Mouse (Mus musculus) embryonic facial prominence, embryonic 14.5 days (tissue): ENCODE measurements around the gene Rusc2. TPM values are rescaled to one million over a fixed set of nuclear protein-coding genes. Genes with fewer than 3 reads are reported as not detected.

Experiments used
- ATAC-seq: fragments of 200-750 bp; cut with Nextera tagmentation; 2 replicates; pipeline ENCODE4 v1.8.0; 2017; ENCODE audit warnings: low read depth, moderate number of reproducible peaks, moderate TSS enrichment
- DNase-seq: peaks from one replicate; pipeline ENCODE4 v3.0.0-alpha.2; 2015; ENCODE audit warnings: low spot score
- H3K27ac ChIP-seq: fragments of 300-500 bp; sonication (generic); replicated peaks from 2 replicates; pipeline ENCODE4 v1.5.1; 2014; ENCODE audit warnings: low read depth, mild to moderate bottlenecking, low read length, moderate library complexity
- H3K27me3 ChIP-seq: fragments of 300-500 bp; sonication (generic); replicated peaks from 2 replicates; pipeline ENCODE4 v1.6.1; 2014; ENCODE audit warnings: low read length; ENCODE audit not compliant: control insufficient read depth, insufficient read depth
- H3K36me3 ChIP-seq: fragments of 300-500 bp; sonication (generic); 2 replicates; pipeline ENCODE4 v1.6.1; 2014; ENCODE audit warnings: low read length, mixed read lengths; ENCODE audit not compliant: control insufficient read depth, insufficient read depth
- H3K4me1 ChIP-seq: fragments of 300-500 bp; sonication (generic); 2 replicates; pipeline ENCODE4 v1.6.1; 2014; ENCODE audit warnings: antibody characterized with exemption, low read length; ENCODE audit not compliant: control insufficient read depth, insufficient read depth
- H3K4me2 ChIP-seq: fragments of 300-500 bp; sonication (generic); 2 replicates; pipeline ENCODE4 v1.6.1; 2014; ENCODE audit warnings: low read depth, mild to moderate bottlenecking, low read length, moderate library complexity, mixed read lengths
- H3K4me3 ChIP-seq: fragments of 300-500 bp; sonication (generic); 2 replicates; pipeline ENCODE4 v1.5.1; 2014; ENCODE audit warnings: low read depth, mild to moderate bottlenecking, low read length
- H3K9ac ChIP-seq: fragments of 300-500 bp; sonication (generic); 2 replicates; pipeline ENCODE4 v1.6.1; 2014; ENCODE audit warnings: low read depth, mild to moderate bottlenecking, low read length, moderate library complexity, mixed read lengths
- H3K9me3 ChIP-seq: fragments of 300-500 bp; sonication (generic); 2 replicates; pipeline ENCODE4 v1.6.1; 2016; ENCODE audit warnings: low read length; ENCODE audit not compliant: control insufficient read depth
- WGBS: fragments of 180-500 bp; shearing (Covaris S2); extraction: QIAGEN DNeasy Blood & Tissue Kit; methylation state at CpG from one replicate; pipeline ENCODE4 v1.1.7; 2014; 5-methylcytosine and 5-hydroxymethylcytosine counted together
- polyA plus RNA-seq: library from polyadenylated mRNA; unstranded; fragments of >200 nt; fragmentation: Nextera tagmentation; extraction: Ambion mirVana; gene quantifications from 2 replicates; pipeline ENCODE4 v1.2.1, GENCODE M21; 2014

Gene Rusc2
- polyA plus RNA-seq, 1 experiment from 2014 or later: 11.5 TPM

DNA sequence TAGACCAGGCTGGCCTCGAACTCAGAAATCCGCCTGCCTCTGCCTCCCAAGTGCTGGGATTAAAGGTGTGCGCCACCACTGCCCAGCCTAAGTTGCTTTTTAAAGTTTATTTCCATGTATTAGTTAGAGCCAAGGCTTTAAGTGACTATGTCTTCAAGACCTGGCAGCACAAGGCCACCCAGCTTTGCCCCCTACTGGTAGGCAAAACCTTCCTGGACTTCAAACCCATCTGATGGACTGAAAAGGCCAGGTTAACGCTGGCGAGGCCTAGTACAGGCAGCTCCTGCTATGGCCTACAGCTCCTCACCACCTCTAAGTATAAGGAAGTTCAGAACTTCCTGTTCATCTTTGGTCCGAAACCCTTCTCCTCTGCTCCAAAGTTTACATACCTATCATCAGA lies 94.8 kb downstream of the Rusc2 start:
- Histone ChIP-seq H3K27me3 (no peaks in the 10 kb centered on the region), H3K4me3 (no peak overlapping the region), H3K27ac (no peak overlapping the region), H3K36me3 (no peaks in the 10 kb centered on the region), H3K4me1 (no peaks in the 10 kb centered on the region), H3K9ac (no peak overlapping the region), H3K9me3 (no peaks in the 10 kb centered on the region), H3K4me2 (no peak overlapping the region)
- ATAC-seq (no peak), DNase-seq (no peak)
- WGBS: 82% methylated on average over 6 of the region's 6 CpGs

Other genes with a start within 250 kb of the Rusc2 start
- 0.14 and 0.36 TPM in 2 replicates for gene Atp8b5, start 114.8 kb upstream of the Rusc2 start, polyA plus RNA-seq
- gene Fam166b, start 47.2 kb downstream of the Rusc2 start, polyA plus RNA-seq: 0.22 and 0.33 TPM in 2 replicates
- gene Tesk1, start 60.0 kb downstream of the Rusc2 start, polyA plus RNA-seq: 13.2 and 14.8 TPM in 2 replicates
- gene Cd72, start 72.6 kb downstream of the Rusc2 start, polyA plus RNA-seq: 2.9 and 3.9 TPM in 2 replicates
- not detected in 2 replicates for gene Sit1, start 101.8 kb downstream of the Rusc2 start, polyA plus RNA-seq
- gene Ccdc107, start 110.9 kb downstream of the Rusc2 start, polyA plus RNA-seq: 64.5 and 68.2 TPM in 2 replicates
- gene Arhgef39, start 117.7 kb downstream of the Rusc2 start, polyA plus RNA-seq: 22.3 and 29.5 TPM in 2 replicates
- 0.43 and 1.1 TPM in 2 replicates for gene Car9, start 125.0 kb downstream of the Rusc2 start, polyA plus RNA-seq
- 811 and 1,069 TPM in 2 replicates for gene Tpm2, start 141.8 kb downstream of the Rusc2 start, polyA plus RNA-seq
- 79.6 and 83.0 TPM in 2 replicates for gene Creb3, start 180.4 kb downstream of the Rusc2 start, polyA plus RNA-seq
- 67.8 and 70.2 TPM in 2 replicates for gene Tln1, start 180.7 kb downstream of the Rusc2 start, polyA plus RNA-seq
- gene Rgp1, start 196.7 kb downstream of the Rusc2 start, polyA plus RNA-seq: 25.1 and 25.7 TPM in 2 replicates
- 15.1 and 19.1 TPM in 2 replicates for gene Gba2, start 196.9 kb downstream of the Rusc2 start, polyA plus RNA-seq
- 1.3 and 1.5 TPM in 2 replicates for gene Msmp, start 202.5 kb downstream of the Rusc2 start, polyA plus RNA-seq
- 23.0 and 24.6 TPM in 2 replicates for gene Npr2, start 250.0 kb downstream of the Rusc2 start, polyA plus RNA-seq